Mouse (Mus musculus) ovary, adult 18-20 months (tissue): ENCODE measurements around the gene Dhrs7.

Source experiments
- DNase-seq: peaks from one replicate; pipeline ENCODE4 v3.0.0; 2022; ENCODE audit warnings: low spot score, mixed read lengths

Gene Dhrs7

GRCm38 (mm10) chr12:72655775-72656174 lies 8.9 kb downstream of the Dhrs7 start:
- no peak for DNase-seq

- DNase-seq, result no peak
These were observed 10.0 kb downstream of the Dhrs7 start for GRCm38 (mm10) chr12:72654698-72655097.

GRCm38 (mm10) chr12:72649611-72650330 lies 14.9 kb downstream of the Dhrs7 start, which contains the start of gene Gm4756:
Gm4756 (minus strand) TSS chr12:72649661.
- no peak for DNase-seq

- no peak for DNase-seq
These were observed 15.8 kb downstream of the Dhrs7 start for GRCm38 (mm10) chr12:72648921-72649320.

- no peak for DNase-seq
These were observed 26.7 kb downstream of the Dhrs7 start for GRCm38 (mm10) chr12:72638025-72638424.

- no peak for DNase-seq
These were observed 36.0 kb downstream of the Dhrs7 start for GRCm38 (mm10) chr12:72628751-72629150.

- no peak for DNase-seq
These were observed 41.7 kb downstream of the Dhrs7 start for GRCm38 (mm10) chr12:72622853-72623496.

GRCm38 (mm10) chr12:72621441-72621840 lies 43.3 kb downstream of the Dhrs7 start:
- no peak for DNase-seq

GRCm38 (mm10) chr12:72620856-72621255 lies 43.9 kb downstream of the Dhrs7 start:
- DNase-seq, result no peak

- DNase-seq, result no peak
These were observed 52.7 kb downstream of the Dhrs7 start for GRCm38 (mm10) chr12:72612053-72612452.
